Mouse (Mus musculus): ENCODE results near the gene Ghrh. TPM values are rescaled to one million over a fixed set of nuclear protein-coding genes. Genes with fewer than 3 reads are reported as not detected.
"Not testable (repeated sequence)": the region's sequence is repeated elsewhere in the genome, so short reads cannot be mapped to it uniquely, and the experiment has no call there.

The Ghrh gene
- total and polyA plus RNA-seq, 3 experiments, result not detected

- dilution Hi-C loops (cut with MboI; ENCODE audit: extremely low pct_ligation_motif_present, extremely low pct_unique_long_range_greater_than_20kb, low sequenced_read_pairs), result no loop called here
- Histone ChIP-seq H3K9me3 (replicated peaks; ENCODE audit: low read length) (peaks cover 2% of the 10 kb centered on the region), H3K4me3 (replicated peaks in 1 of 3; ENCODE audit: low read depth in 2 of 3, low read length in 2 of 3, poor library complexity in 1 of 3) (no peak overlapping the region), H3K9ac (ENCODE audit: insufficient read depth, low read depth) (no peak overlapping the region), H3K36me3 (replicated peaks in 1 of 2; ENCODE audit: control insufficient read depth in 1 of 2, insufficient read depth in 1 of 2, low read length in 1 of 2) (peaks cover 12 to 85% of the 10 kb centered on the region in 2 experiments), H3K79me2 (replicated peaks; ENCODE audit: control insufficient read depth, extremely low read depth, insufficient read depth, poor library complexity, severe bottlenecking) (no peaks in the 10 kb centered on the region; the same call in 1 of the 2 replicates), H3K4me1 (ENCODE audit: control insufficient read depth in 1 of 2, insufficient read depth in 2 of 2) (peaks cover 3 to 21% of the 10 kb centered on the region in 2 experiments; a peak in 3 of 4 replicates), H3K27ac (ENCODE audit: insufficient read depth, low read depth) (no peak overlapping the region), H3K27me3 (replicated peaks) (no peaks in the 10 kb centered on the region), H3K4me2 (ENCODE audit: insufficient read depth, low read depth, poor library complexity, severe bottlenecking) (no peak overlapping the region)
- no peak for DNase-seq (ENCODE audit: extremely low read depth)
- in situ Hi-C loops (cut with MboI; ENCODE audit: low pct_ligation_motif_present, low pct_unique_long_range_greater_than_20kb, low sequenced_read_pairs), result no loop called here
- no peak for TF ChIP-seq BHLHE40 (IDR thresholded peaks at IDR 0.05; ENCODE audit: low read depth, low read length)
- TF ChIP-seq USF1 (IDR thresholded peaks at IDR 0.05; ENCODE audit: low read depth, low read length), result no peak
- TF ChIP-seq TBP (conservative IDR thresholded peaks at IDR 0.05; ENCODE audit: low read depth, low read length), result no peak
- no peak for TF ChIP-seq JUND (conservative IDR thresholded peaks at IDR 0.05; ENCODE audit: low read depth, low read length)
- TF ChIP-seq EP300 (IDR thresholded peaks at IDR 0.05; ENCODE audit: low read length), result no peak
- TF ChIP-seq NRF1 (IDR thresholded peaks at IDR 0.05; ENCODE audit: low read depth, low read length), result no peak
- TF ChIP-seq MYC (IDR thresholded peaks at IDR 0.05; ENCODE audit: low read depth, low read length), result no peak
- no peak for TF ChIP-seq TCF12 (IDR thresholded peaks at IDR 0.05; ENCODE audit: low read depth, low read length)
- TF ChIP-seq ETS1 (conservative IDR thresholded peaks at IDR 0.05; ENCODE audit: low read depth, low read length), result no peak
- no peak for TF ChIP-seq E2F4 (IDR thresholded peaks at IDR 0.05; ENCODE audit: insufficient replicate concordance, low read depth, low read length)
- no peak for TF ChIP-seq ZKSCAN1 (IDR thresholded peaks at IDR 0.05; ENCODE audit: borderline replicate concordance, low read depth, low read length)
- no peak for TF ChIP-seq ZNF384 (IDR thresholded peaks at IDR 0.05; ENCODE audit: low read depth, low read length)
Measured at GRCm38 (mm10) chr2:157389591-157389921, 42.2 kb upstream of the Ghrh start.

- Histone ChIP-seq H3K36me3 (replicated peaks in 1 of 2; ENCODE audit: control insufficient read depth in 1 of 2, insufficient read depth in 1 of 2, low read length in 1 of 2) (peaks cover 12 to 84% of the 10 kb centered on the region in 2 experiments), H3K4me1 (ENCODE audit: control insufficient read depth in 1 of 2, insufficient read depth in 2 of 2) (peaks cover 0 to 16% of the 10 kb centered on the region in 2 experiments; a peak in 3 of 4 replicates)
- H3K9ac ChIP-seq (ENCODE audit: insufficient read depth, low read depth); DNase-seq (ENCODE audit: extremely low read depth); H3K27ac ChIP-seq (ENCODE audit: insufficient read depth, low read depth); in situ Hi-C loops (cut with MboI; ENCODE audit: low pct_ligation_motif_present, low pct_unique_long_range_greater_than_20kb, low sequenced_read_pairs); H3K79me2 ChIP-seq (replicated peaks; ENCODE audit: control insufficient read depth, extremely low read depth, insufficient read depth, poor library complexity, severe bottlenecking); H3K4me3 ChIP-seq (replicated peaks in 1 of 3; ENCODE audit: low read depth in 2 of 3, low read length in 2 of 3, poor library complexity in 1 of 3); dilution Hi-C loops (cut with MboI; ENCODE audit: extremely low pct_ligation_motif_present, extremely low pct_unique_long_range_greater_than_20kb, low sequenced_read_pairs); H3K9me3 ChIP-seq (replicated peaks; ENCODE audit: low read length); H3K4me2 ChIP-seq (ENCODE audit: insufficient read depth, low read depth, poor library complexity, severe bottlenecking); H3K27me3 ChIP-seq (replicated peaks): not testable (repeated sequence)
Measured at GRCm38 (mm10) chr2:157388901-157389590, 41.7 kb upstream of the Ghrh start.

GRCm38 (mm10) chr2:157384836-157385235, 37.5 kb upstream of the Ghrh start:
- Histone ChIP-seq H3K9me3 (replicated peaks; ENCODE audit: low read length) (peaks cover 2% of the 10 kb centered on the region), H3K79me2 (replicated peaks; ENCODE audit: control insufficient read depth, extremely low read depth, insufficient read depth, poor library complexity, severe bottlenecking) (no peaks in the 10 kb centered on the region), H3K9ac (ENCODE audit: insufficient read depth, low read depth) (no peak overlapping the region), H3K27ac (ENCODE audit: insufficient read depth, low read depth) (no peak overlapping the region), H3K4me1 (ENCODE audit: control insufficient read depth in 1 of 2, insufficient read depth in 2 of 2) (no peaks in the 10 kb centered on the region; a peak in 1 of 4 replicates), H3K4me2 (ENCODE audit: insufficient read depth, low read depth, poor library complexity, severe bottlenecking) (no peak overlapping the region), H3K4me3 (replicated peaks in 1 of 3; ENCODE audit: low read depth in 2 of 3, low read length in 2 of 3, poor library complexity in 1 of 3) (no peak overlapping the region), H3K36me3 (replicated peaks in 1 of 2; ENCODE audit: control insufficient read depth in 1 of 2, insufficient read depth in 1 of 2, low read length in 1 of 2) (peaks cover 22 to 83% of the 10 kb centered on the region in 2 experiments), H3K27me3 (replicated peaks) (no peaks in the 10 kb centered on the region)
- dilution Hi-C loops (cut with MboI; ENCODE audit: extremely low pct_ligation_motif_present, extremely low pct_unique_long_range_greater_than_20kb, low sequenced_read_pairs) (no loop called here), in situ Hi-C loops (cut with MboI; ENCODE audit: low pct_ligation_motif_present, low pct_unique_long_range_greater_than_20kb, low sequenced_read_pairs) (no loop called here)
- TF ChIP-seq E2F4 (IDR thresholded peaks at IDR 0.05; ENCODE audit: insufficient replicate concordance, low read depth, low read length) (no peak), RCOR1 (conservative IDR thresholded peaks at IDR 0.05; ENCODE audit: low read depth, low read length) (no peak), MAFK (IDR thresholded peaks at IDR 0.05; ENCODE audit: insufficient replicate concordance, low read length) (no peak), TCF12 (IDR thresholded peaks at IDR 0.05; ENCODE audit: low read depth, low read length) (no peak), ZKSCAN1 (IDR thresholded peaks at IDR 0.05; ENCODE audit: borderline replicate concordance, low read depth, low read length) (no peak), SIN3A (IDR thresholded peaks at IDR 0.05; ENCODE audit: low read length) (no peak), MXI1 (IDR thresholded peaks at IDR 0.05; ENCODE audit: low read depth, low read length) (no peak), MYC (IDR thresholded peaks at IDR 0.05; ENCODE audit: low read depth, low read length) (no peak), ZMIZ1 (IDR thresholded peaks at IDR 0.05; ENCODE audit: low read depth, low read length) (no peak), POLR2AphosphoS2 (IDR thresholded peaks at IDR 0.05; ENCODE audit: low read depth, low read length) (no peak), MEF2A (IDR thresholded peaks at IDR 0.05; ENCODE audit: borderline replicate concordance, low read depth, low read length) (no peak), CHD2 (IDR thresholded peaks at IDR 0.05; ENCODE audit: low read length) (no peak), UBTF (IDR thresholded peaks at IDR 0.05; ENCODE audit: low read depth, low read length) (no peak), POLR2A (IDR thresholded peaks at IDR 0.05; ENCODE audit: low read depth, low read length) (no peak)
- no peak for DNase-seq (ENCODE audit: extremely low read depth)

Data from CH12.LX (cell line).